Mouse (Mus musculus): ENCODE results near the gene Unc93a.
"Not testable (repeated sequence)": the region's sequence is repeated elsewhere in the genome, so short reads cannot be mapped to it uniquely, and the experiment has no call there.

The Unc93a gene

DNA sequence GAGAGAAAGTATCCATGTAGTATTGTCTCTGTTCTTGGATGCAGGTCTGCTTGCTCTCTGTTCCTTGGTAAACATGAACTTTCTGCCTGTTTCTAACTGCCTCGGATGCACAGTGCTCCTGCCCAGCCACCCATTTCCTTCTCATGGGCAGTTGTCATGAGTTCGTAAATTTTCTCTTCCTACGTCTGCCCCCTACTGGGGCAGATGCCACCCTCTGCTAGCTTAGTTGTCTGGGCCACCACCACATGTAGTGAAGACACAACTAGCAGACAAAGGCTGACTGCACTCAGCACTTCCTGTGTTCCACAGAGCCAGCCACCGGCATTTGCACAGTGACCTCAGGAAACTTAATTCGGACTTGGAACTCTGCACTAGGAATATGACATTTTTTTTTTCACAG is 62.4 kb downstream of the Unc93a start:
- not testable (repeated sequence) for DNase-seq (ENCODE audit: low read depth, low spot score)

DNA sequence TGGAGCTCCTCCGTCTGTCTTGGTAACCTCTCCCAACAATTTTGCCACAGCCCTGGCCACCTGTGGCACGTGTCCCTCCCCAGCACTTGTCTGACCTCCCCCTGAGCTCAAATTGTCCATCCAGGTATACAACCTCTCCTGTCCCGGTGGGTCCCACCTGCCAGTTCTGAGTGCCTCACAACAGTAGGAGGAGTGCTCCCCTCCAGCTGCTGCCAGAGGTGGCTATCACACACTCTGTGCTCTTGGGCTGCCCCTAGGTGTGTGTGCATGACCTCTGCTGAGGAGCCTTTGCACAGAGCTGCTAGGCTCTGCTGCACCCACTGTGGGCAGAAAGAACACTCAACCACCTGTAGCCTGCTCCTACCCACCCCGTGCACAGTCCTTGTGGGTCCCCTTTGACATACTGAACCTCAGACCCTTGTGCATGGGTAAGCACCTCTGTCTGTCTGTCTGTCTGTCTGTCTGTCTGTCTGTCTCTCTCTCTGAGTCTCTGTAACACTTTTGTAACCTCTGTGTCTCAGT is 63.7 kb downstream of the Unc93a start:
- not testable (repeated sequence) for DNase-seq (ENCODE audit: low read depth, low spot score)

DNA sequence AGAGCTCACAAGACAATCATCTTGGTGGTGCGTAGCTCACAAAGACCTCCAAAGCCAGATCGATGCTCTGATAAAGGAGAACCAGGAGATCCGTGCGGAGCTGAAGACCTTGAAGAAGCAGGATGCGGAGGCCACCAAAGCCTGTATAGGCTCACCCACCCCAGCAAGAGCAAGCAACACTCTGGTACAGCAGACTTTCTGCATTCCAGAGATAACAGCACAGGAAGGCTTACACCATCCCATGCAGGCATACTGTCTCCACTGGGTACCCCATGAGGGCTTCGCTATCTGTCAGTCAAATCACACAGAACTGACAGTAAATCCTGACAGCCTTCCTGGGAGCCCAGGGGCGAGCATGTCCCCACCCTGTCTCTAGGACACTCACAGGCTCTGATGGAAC is 68.7 kb downstream of the Unc93a start:
- not testable (repeated sequence) for DNase-seq (ENCODE audit: low read depth, low spot score)

DNA sequence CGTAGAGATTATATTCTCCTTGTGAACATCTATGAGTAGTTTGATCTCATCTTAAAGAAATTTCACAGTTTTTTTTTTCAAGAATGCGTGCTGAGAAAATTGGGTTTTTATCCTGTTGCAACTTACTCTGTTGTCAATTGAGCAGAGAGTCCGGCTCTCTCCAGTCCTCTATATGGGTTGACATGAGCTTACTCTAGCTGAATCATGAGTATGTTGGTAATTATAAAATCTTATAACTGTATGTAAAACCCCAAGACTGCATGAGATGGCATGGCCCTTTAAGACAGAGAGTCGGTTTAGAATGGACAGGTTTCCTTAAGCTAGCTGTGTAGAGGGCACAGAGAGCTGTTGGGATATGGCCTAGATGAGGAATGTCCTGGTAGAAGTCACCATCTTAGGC is 70.8 kb downstream of the Unc93a start, which contains the start of gene Tcp10b:
Gene Tcp10b, plus strand, starts transcription at position 301 of the 400 bp plus-strand sequence.
- not testable (repeated sequence) for DNase-seq (ENCODE audit: low read depth, low spot score)
